Mouse (Mus musculus): ENCODE results near the gene Dab1. TPM values are rescaled to one million over a fixed set of nuclear protein-coding genes. Genes with fewer than 3 reads are reported as not detected.

Dab1 gene
- polyA plus RNA-seq, 1 experiment from 2014 or later = 3.6 TPM

DNA sequence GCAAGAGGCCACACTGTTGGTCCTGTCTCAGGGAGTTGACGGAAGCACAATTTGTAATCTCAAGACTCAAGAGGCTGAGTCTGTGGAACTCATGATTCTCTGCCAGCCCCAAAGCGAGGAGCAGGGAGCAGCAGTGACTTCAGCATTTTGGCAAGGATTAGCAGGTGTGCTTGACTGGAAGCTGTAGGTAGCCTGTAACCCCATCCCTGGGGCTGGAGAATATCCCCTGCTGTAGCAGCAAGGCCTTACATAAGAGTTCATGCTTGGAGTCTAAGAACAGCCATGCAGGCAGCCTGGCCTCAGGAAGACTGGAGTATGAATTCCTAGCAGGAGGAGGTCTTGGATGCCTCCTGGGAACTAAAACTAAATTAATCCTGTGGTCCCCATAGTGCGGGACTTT lies 849.5 kb downstream of the Dab1 start:
- DNase-seq (ENCODE audit: low spot score) = no peak
- Histone ChIP-seq H3K9me3 (no peaks in the 10 kb centered on the region), H3K4me1 (no peaks in the 10 kb centered on the region), H3K27ac (no peak overlapping the region), H3K27me3 (ENCODE audit: insufficient read depth, poor library complexity, severe bottlenecking) (no peaks in the 10 kb centered on the region), H3K36me3 (no peaks in the 10 kb centered on the region), H3K4me3 (no peak overlapping the region)
- 75% methylated on average over 3 of the region's 3 CpGs for WGBS

DNA sequence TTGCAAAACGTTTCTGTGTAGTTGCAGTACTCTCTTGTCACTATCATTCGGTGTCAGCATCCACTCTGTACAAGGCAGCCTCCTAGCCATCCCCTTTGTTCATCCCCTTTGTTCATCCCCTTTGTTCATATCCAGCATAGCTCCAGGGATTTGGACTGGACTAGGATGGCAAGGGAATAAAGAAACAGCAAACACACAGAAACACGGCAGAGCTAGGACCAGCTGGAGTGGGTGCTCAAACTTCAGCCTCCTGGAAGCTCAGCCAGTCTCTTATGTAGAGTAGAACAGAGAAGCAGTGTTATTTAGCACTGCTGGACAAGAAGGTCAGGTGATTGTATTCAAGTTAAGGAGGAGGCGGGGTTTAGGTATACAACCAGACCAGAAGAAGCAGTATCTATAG lies 853.8 kb downstream of the Dab1 start:
- no peaks in the 10 kb centered on the region for H3K36me3 ChIP-seq
- no peak overlapping the region for H3K27ac ChIP-seq
- DNase-seq (ENCODE audit: low spot score) = no peak
- 79% methylated on average over 4 of the region's 4 CpGs for WGBS
- no peaks in the 10 kb centered on the region for H3K4me1 ChIP-seq
- H3K4me3 ChIP-seq = no peak overlapping the region
- H3K27me3 ChIP-seq (ENCODE audit: insufficient read depth, poor library complexity, severe bottlenecking) = no peaks in the 10 kb centered on the region
- H3K9me3 ChIP-seq = no peaks in the 10 kb centered on the region

DNA sequence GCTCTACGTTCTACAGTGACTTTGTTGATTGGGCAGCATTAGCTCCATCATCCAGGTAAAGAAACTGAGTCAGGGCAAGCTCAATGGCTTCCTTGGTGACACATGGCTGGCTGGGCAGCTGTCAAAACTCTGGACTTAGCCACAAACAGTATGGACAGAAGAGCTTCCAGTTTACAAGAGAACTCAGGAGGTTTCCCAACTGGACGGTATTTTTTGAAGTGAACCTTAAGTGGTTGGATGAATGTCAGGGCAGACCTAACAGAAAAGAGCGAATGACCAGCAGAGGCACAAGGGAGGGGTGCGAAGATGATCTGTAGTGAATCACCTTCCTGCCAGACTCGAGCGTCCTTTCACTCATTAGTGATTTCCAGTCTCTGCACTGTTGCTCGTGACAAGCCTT lies 857.7 kb downstream of the Dab1 start:
- H3K4me3 ChIP-seq = no peak overlapping the region
- 83% methylated on average over 7 of the region's 7 CpGs for WGBS
- H3K9me3 ChIP-seq = no peaks in the 10 kb centered on the region
- H3K4me1 ChIP-seq = no peaks in the 10 kb centered on the region
- no peak overlapping the region for H3K27ac ChIP-seq
- H3K27me3 ChIP-seq (ENCODE audit: insufficient read depth, poor library complexity, severe bottlenecking) = no peaks in the 10 kb centered on the region
- no peaks in the 10 kb centered on the region for H3K36me3 ChIP-seq
- no peak for DNase-seq (ENCODE audit: low spot score)

DNA sequence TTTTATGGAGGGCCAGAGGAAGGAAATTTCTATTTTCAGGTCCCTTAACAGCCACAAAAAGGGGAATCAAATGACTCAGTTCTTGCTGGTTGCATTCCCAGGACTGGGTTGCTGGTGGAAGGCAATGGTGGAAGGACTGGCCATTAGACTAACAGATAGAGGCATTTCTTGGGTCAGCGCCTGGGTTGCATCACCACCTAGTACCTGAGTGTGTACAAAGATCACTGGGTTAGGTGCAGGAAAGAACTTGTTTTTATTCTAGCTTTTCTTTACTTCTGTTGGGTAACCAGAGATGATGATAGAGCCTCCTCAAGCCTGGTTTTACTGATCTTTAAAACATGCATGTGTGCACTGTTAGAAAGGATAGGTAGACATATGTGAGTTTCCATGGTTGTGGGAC lies 864.8 kb downstream of the Dab1 start:
- Histone ChIP-seq H3K4me3 (no peak overlapping the region), H3K9me3 (no peaks in the 10 kb centered on the region), H3K36me3 (no peaks in the 10 kb centered on the region), H3K27ac (no peak overlapping the region), H3K27me3 (ENCODE audit: insufficient read depth, poor library complexity, severe bottlenecking) (no peaks in the 10 kb centered on the region), H3K4me1 (no peaks in the 10 kb centered on the region)
- WGBS = 94% methylated on average over 1 of the region's 1 CpGs
- no peak for DNase-seq (ENCODE audit: low spot score)

DNA sequence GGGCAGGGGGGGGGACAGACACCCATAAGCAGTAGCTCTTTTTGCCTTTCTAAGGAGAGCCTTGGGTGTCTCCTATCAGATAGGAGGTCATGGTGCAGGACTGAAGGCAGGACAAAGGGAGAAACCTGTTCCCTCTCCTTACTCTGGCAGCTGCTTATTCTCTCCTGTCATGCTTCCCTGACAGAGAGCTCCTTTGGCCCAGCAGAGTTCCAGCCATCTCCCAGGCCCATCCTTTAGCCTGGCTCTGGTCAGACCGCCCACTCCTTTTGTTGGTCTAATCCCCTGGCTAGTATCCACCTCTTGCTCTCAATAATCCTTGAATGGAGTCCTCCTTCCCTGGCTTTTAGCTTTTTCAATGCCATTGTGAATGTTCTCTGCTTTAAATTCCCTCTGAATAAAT lies 878.1 kb downstream of the Dab1 start:
- H3K4me3 ChIP-seq = no peak overlapping the region
- no peaks in the 10 kb centered on the region for H3K9me3 ChIP-seq
- no peaks in the 10 kb centered on the region for H3K36me3 ChIP-seq
- WGBS = 40% methylated on average over 1 of the region's 1 CpGs
- H3K27me3 ChIP-seq (ENCODE audit: insufficient read depth, poor library complexity, severe bottlenecking) = no peaks in the 10 kb centered on the region
- no peak for DNase-seq (ENCODE audit: low spot score)
- no peaks in the 10 kb centered on the region for H3K4me1 ChIP-seq
- H3K27ac ChIP-seq = no peak overlapping the region

DNA sequence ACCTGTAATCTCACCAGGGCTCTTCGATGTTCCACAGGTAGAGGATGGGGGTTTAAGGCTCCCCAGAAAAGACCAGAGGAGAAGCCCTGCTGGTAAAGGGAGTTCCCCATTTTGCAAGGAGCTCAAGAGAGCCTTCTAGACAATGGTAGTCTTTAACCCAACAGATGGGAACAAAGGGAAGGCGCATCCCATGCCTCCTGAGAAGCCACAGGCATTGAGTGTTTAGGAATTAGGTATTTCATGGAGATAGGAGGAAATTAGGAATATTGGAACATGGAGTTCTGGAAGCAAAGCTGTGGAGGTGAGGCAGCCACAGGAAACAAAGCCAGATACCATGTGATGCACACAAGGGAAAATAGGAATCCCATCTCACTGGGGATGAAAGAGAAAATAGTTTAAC lies 881.0 kb downstream of the Dab1 start:
- DNase-seq (ENCODE audit: low spot score) = no peak
- H3K4me3 ChIP-seq = no peak overlapping the region
- no peaks in the 10 kb centered on the region for H3K36me3 ChIP-seq
- no peaks in the 10 kb centered on the region for H3K9me3 ChIP-seq
- WGBS = 90% methylated on average over 2 of the region's 2 CpGs
- H3K27ac ChIP-seq = no peak overlapping the region
- H3K27me3 ChIP-seq (ENCODE audit: insufficient read depth, poor library complexity, severe bottlenecking) = no peaks in the 10 kb centered on the region
- no peaks in the 10 kb centered on the region for H3K4me1 ChIP-seq

DNA sequence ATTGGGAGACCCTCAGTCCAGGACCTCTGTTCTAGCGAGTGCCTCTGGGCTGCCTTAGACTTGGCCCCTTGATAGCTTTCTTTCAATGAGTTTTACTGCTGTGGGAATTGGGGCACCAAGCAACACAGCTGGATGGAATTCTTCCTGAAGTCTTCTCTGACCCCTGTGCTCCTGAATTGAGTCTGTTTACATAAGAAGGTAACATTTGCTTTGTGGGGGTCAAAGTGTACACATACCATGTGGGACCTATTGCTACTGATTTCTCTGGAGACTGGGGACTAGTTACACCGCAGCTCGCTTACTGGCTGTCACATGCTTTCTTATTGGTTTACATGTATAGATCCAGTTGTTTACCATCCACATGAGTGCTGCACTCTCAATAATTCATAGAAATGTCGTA lies 881.5 kb downstream of the Dab1 start:
- Histone ChIP-seq H3K27ac (no peak overlapping the region), H3K4me1 (no peaks in the 10 kb centered on the region), H3K27me3 (ENCODE audit: insufficient read depth, poor library complexity, severe bottlenecking) (no peaks in the 10 kb centered on the region), H3K9me3 (no peaks in the 10 kb centered on the region), H3K36me3 (no peaks in the 10 kb centered on the region), H3K4me3 (no peak overlapping the region)
- WGBS = 77% methylated on average over 4 of the region's 4 CpGs
- DNase-seq (ENCODE audit: low spot score) = no peak

DNA sequence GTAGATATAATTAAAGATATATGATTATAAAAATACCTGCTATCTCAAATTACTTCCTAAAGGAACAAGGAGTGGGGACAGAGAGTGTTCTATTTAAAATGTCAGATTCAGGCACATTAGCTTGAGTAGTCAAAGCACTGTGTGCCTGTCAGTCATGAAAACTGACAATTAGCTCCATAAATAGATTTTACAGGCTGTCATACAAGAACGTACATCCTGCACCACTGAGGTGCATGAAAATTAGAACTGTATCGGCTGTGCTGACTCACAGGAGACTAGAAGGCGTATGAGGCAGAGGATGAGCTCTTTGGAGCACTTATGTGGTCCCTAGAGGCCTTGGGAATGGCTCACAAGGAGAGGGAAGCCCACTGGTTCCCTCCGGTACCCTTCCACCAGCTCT lies 882.1 kb downstream of the Dab1 start:
- no peaks in the 10 kb centered on the region for H3K4me1 ChIP-seq
- 74% methylated on average over 4 of the region's 4 CpGs for WGBS
- no peak overlapping the region for H3K27ac ChIP-seq

DNA sequence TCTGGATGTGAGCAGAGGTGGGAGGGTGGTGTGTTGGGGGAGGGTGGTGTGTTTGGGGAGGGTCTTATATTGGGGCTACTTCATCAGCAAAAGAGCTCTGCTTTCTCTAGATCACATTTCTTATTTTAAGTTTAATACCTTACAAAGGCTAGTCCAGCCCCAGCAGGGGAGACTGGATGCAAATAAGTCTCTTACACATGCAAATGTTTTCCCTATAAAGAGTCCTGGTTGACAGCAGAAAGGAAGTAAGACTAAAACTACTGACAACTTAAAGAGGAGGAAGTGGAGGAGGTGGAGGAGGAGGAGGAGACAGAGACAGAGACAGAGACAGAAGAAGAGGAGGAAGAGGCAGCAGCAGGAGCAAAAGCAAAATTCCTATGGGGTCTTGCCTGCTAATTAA lies 885.8 kb downstream of the Dab1 start:
- DNase-seq (ENCODE audit: low spot score) = no peak
- Histone ChIP-seq H3K27ac (no peak overlapping the region), H3K9me3 (no peaks in the 10 kb centered on the region), H3K4me3 (no peak overlapping the region), H3K36me3 (no peaks in the 10 kb centered on the region), H3K4me1 (0 out of 2 replicates have a peak, but pooled peaks cover 2% of the 10 kb centered on the region), H3K27me3 (ENCODE audit: insufficient read depth, poor library complexity, severe bottlenecking) (no peaks in the 10 kb centered on the region)

More for the DNA sequence above, 882.1 kb downstream of the Dab1 start:
- Histone ChIP-seq H3K9me3 (no peaks in the 10 kb centered on the region), H3K27me3 (ENCODE audit: insufficient read depth, poor library complexity, severe bottlenecking) (no peaks in the 10 kb centered on the region), H3K36me3 (no peaks in the 10 kb centered on the region), H3K4me3 (no peak overlapping the region)
- no peak for DNase-seq (ENCODE audit: low spot score)

DNA sequence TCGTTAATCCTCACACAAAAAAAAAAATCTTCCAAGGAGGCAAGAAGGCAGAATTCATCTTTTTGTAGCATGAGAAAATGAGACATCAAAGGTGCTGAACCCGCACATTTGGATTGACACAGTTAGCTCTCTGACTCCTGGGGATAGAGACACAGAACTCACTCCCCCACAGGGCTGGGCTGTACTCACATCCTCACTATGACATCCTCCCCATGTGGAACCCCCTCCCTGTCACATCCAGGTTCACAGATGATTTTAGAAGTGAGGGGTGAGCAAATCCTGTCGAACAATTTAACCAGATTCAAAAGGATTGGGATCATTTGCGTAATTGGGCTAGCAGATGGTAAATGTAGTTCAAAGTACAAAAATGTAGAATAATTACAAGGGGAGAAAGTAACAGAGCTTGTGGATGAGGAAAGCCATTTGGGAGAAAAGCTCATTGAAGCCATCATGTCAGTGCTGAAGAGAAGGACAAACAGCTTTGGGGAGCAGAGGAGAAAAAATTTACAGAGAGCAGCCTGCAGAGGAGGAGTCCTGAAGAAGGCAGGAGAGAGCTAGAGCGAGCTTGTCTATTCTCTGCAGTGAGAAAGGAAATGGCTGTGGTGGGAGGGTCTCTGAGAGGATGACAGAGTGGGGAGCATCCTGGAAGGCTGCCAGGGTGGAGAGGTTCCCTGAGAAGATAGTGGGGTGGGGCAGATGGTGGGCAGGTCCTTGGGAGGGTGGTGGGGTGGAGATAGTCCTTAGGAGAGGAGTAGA lies 890.2 kb downstream of the Dab1 start:
- no peaks in the 10 kb centered on the region for H3K9me3 ChIP-seq
- H3K4me3 ChIP-seq = no peak overlapping the region
- H3K4me1 ChIP-seq = peaks cover 4% of the 10 kb centered on the region; the same call in 1 of the 2 replicates
- WGBS = 73% methylated on average over 5 of the region's 5 CpGs
- H3K27ac ChIP-seq = no peak overlapping the region
- H3K36me3 ChIP-seq = no peaks in the 10 kb centered on the region
- DNase-seq (ENCODE audit: low spot score) = no peak
- no peaks in the 10 kb centered on the region for H3K27me3 ChIP-seq (ENCODE audit: insufficient read depth, poor library complexity, severe bottlenecking)

DNA sequence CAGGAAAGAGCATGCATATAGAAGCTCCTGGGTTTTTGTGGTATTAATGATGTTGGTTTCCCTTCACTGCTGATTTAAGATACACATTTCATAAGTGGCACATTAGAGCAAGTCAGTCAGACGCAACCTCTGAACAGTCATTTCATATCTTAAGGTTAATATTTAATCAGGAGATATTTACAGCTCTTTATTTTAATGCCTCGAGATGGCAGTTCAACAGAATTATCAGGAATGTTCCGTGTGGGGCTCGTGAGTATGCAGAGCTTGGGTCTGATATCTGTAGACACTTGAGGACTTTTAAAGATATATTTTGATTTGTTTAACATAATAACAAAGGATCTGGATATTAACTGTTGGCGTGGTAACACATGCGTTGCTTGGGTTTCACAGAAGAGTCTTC lies 892.7 kb downstream of the Dab1 start:
- no peaks in the 10 kb centered on the region for H3K27me3 ChIP-seq (ENCODE audit: insufficient read depth, poor library complexity, severe bottlenecking)
- H3K27ac ChIP-seq = no peak overlapping the region
- no peak overlapping the region for H3K4me3 ChIP-seq
- no peaks in the 10 kb centered on the region for H3K36me3 ChIP-seq
- 87% methylated on average over 6 of the region's 6 CpGs for WGBS
- no peak for DNase-seq (ENCODE audit: low spot score)
- H3K4me1 ChIP-seq = peaks cover 7% of the 10 kb centered on the region; the same call in 1 of the 2 replicates
- H3K9me3 ChIP-seq = no peaks in the 10 kb centered on the region

DNA sequence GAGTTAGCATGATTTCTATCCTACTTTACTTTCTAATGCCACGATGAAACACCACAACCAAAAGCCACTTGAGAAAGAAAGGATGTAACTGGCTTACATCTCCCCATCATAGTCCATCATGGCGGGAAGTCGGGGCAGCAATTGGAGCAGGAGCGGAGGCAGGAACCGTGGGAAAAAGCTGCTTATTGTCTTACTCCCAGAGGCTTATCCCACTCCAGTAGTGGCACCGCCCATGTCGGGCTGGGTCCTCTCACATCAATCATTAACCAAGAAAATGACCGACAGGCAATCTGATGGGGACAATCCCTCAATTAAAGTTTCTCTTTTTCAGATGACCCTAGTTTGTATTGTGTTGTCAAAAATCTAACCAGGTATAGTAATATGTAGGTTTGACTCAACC lies 893.4 kb downstream of the Dab1 start:
- Histone ChIP-seq H3K4me3 (no peak overlapping the region), H3K36me3 (no peaks in the 10 kb centered on the region), H3K27ac (no peak overlapping the region), H3K9me3 (no peaks in the 10 kb centered on the region), H3K27me3 (ENCODE audit: insufficient read depth, poor library complexity, severe bottlenecking) (no peaks in the 10 kb centered on the region), H3K4me1 (peaks cover 7% of the 10 kb centered on the region; the same call in 1 of the 2 replicates)
- DNase-seq (ENCODE audit: low spot score) = no peak
- WGBS = 78% methylated on average over 8 of the region's 8 CpGs

DNA sequence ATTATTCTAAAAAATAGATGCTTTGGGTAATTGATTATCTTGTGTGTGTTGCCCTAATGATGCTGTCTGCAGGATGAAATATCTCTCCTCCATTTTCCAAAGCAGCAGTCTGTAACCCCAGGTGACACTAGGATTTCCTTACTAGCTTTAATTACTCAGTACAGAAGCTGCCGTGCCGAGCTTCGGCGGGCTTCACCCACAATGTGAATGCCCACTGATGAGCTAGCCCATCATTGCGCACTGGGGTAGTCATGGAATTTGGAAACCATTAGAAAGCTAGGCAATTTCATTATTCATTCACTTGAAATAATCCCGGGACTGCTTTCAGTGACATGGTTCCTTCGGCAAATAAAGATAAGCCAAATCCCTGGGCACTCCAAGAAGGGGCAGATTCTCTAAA lies 894.5 kb downstream of the Dab1 start:
- no peak for DNase-seq (ENCODE audit: low spot score)
- H3K27ac ChIP-seq = no peak overlapping the region
- no peak overlapping the region for H3K4me3 ChIP-seq
- H3K36me3 ChIP-seq = no peaks in the 10 kb centered on the region
- peaks cover 7% of the 10 kb centered on the region; the same call in 1 of the 2 replicates for H3K4me1 ChIP-seq
- 82% methylated on average over 7 of the region's 7 CpGs for WGBS
- H3K9me3 ChIP-seq = no peaks in the 10 kb centered on the region
- H3K27me3 ChIP-seq (ENCODE audit: insufficient read depth, poor library complexity, severe bottlenecking) = no peaks in the 10 kb centered on the region

DNA sequence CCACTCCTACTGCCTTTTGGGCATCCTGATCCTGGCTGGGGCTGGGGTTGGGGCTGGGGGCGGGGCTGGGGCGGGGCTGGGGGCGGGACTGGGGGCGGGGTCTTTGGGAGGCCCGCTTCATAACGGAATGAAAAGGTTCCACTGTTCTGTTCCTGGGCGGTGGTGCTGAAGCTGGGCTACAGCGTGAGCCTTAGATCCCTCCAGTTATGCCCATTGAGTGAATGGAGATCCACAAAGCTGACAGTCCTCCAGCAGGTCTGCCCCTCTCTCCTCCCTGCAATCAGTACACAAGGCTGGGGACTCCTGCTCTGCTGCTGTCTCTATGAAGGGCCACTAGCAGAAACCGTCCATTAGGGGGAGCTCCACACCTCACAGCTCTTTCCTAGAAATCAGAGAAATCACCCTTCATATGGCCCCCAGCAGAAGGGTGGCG lies 895.4 kb downstream of the Dab1 start:
- peak; percentile 78 for DNase-seq (ENCODE audit: low spot score)
- no peaks in the 10 kb centered on the region for H3K9me3 ChIP-seq
- H3K4me1 ChIP-seq = peaks cover 6% of the 10 kb centered on the region; the same call in 1 of the 2 replicates
- no peaks in the 10 kb centered on the region for H3K27me3 ChIP-seq (ENCODE audit: insufficient read depth, poor library complexity, severe bottlenecking)
- H3K27ac ChIP-seq = no peak overlapping the region
- H3K36me3 ChIP-seq = no peaks in the 10 kb centered on the region
- 3% methylated on average over 10 of the region's 10 CpGs for WGBS
- peak overlapping the region; percentile 49 for H3K4me3 ChIP-seq

All from heart, embryonic 10.5 days (tissue).